Mouse (Mus musculus): ENCODE results near the gene Anapc7. TPM values are rescaled to one million over a fixed set of nuclear protein-coding genes. Genes with fewer than 3 reads are reported as not detected.

Anapc7 gene
- total and polyA plus RNA-seq, 3 experiments, result 39.9 to 49.7 TPM; not detected in 1

- Histone ChIP-seq H3K79me2 (ENCODE audit: control insufficient read depth, insufficient read depth, low read length, poor library complexity) (no peaks in the 10 kb centered on the region), H3K36me3 (ENCODE audit: control insufficient read depth in 1 of 2, insufficient read depth in 2 of 2, low read length in 2 of 2) (peaks cover 0 to 49% of the 10 kb centered on the region in 2 experiments; a peak in 2 of 4 replicates), H3K27me3 (ENCODE audit: control insufficient read depth in 1 of 2, insufficient read depth in 2 of 2, low read length in 2 of 2) (no peaks in the 10 kb centered on the region), H3K9me3 (replicated peaks; ENCODE audit: insufficient read depth, low read length) (no peaks in the 10 kb centered on the region), H3K4me3 (ENCODE audit: control insufficient read depth in 1 of 2, insufficient read depth in 1 of 2, low read depth in 2 of 2, low read length in 2 of 2) (no peak overlapping the region), H3K27ac (ENCODE audit: control insufficient read depth, low read depth, low read length) (no peak overlapping the region), H3K9ac (ENCODE audit: control insufficient read depth, low read depth, low read length, poor library complexity, severe bottlenecking) (no peak overlapping the region), H3K4me1 (ENCODE audit: control insufficient read depth in 1 of 2, insufficient read depth in 2 of 2, low read length in 2 of 2) (no peaks in the 10 kb centered on the region)
- no peak for DNase-seq (ENCODE audit: low read depth, low spot score)
- TF ChIP-seq GABPA (IDR thresholded peaks at IDR 0.05; ENCODE audit: low read depth, low read length) (no peak), USF1 (IDR thresholded peaks at IDR 0.05; ENCODE audit: low read depth, low read length) (no peak), JUND (IDR thresholded peaks at IDR 0.05; ENCODE audit: low read depth, low read length) (no peak), MXI1 (IDR thresholded peaks at IDR 0.05; ENCODE audit: low read depth, low read length) (no peak), BHLHE40 (IDR thresholded peaks at IDR 0.05; ENCODE audit: borderline replicate concordance, low read depth, low read length) (no peak), MAFK (IDR thresholded peaks at IDR 0.05; ENCODE audit: borderline replicate concordance, low read depth, low read length) (no peak), ETS1 (IDR thresholded peaks at IDR 0.05; ENCODE audit: low read depth, low read length) (no peak), MYB (IDR thresholded peaks at IDR 0.05; ENCODE audit: low read depth, low read length) (no peak), EP300 (IDR thresholded peaks at IDR 0.05; ENCODE audit: low read depth in 1 of 2, low read length in 2 of 2) (no peak), CHD1 (IDR thresholded peaks at IDR 0.05; ENCODE audit: low read depth, low read length) (no peak), POLR2AphosphoS2 (IDR thresholded peaks at IDR 0.05; ENCODE audit: low read length) (no peak), MEF2A (IDR thresholded peaks at IDR 0.05; ENCODE audit: extremely low read depth, insufficient replicate concordance, low read depth, low read length, poor library complexity, severe bottlenecking) (no peak), RCOR1 (IDR thresholded peaks at IDR 0.05; ENCODE audit: low read depth, low read length) (no peak), ZKSCAN1 (IDR thresholded peaks at IDR 0.05; ENCODE audit: low read depth, low read length) (no peak), POLR2A (IDR thresholded peaks at IDR 0.05; ENCODE audit: control insufficient read depth in 1 of 2, insufficient read depth in 1 of 2, low read depth in 1 of 2, low read length in 2 of 2, poor library complexity in 1 of 2) (no peak), CHD2 (IDR thresholded peaks at IDR 0.05; ENCODE audit: low read length) (no peak), TCF12 (IDR thresholded peaks at IDR 0.05; ENCODE audit: low read depth, low read length) (no peak), SMC3 (IDR thresholded peaks at IDR 0.05; ENCODE audit: low read depth, low read length) (no peak)
Measured at GRCm38 (mm10) chr5:122461431-122461830, 39.9 kb downstream of the Anapc7 start.

DNA sequence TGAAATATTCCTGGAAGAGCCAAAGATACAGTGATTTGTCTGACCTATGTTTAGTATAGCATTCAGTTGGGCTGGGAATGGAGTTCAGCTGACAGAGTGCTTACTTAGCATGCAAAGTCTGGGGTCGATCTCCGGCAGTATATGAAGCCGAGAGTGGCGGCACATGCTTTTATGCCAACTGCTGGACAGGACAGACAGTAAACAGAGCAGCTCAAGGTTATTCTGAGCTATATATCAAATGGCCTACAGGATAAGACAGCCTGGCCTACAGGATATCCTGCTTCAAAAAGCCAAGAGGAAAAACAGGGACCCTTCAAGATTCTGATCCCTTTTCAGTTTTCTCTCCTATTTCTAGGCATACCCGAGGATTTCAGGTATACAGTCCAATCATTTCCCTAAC lies 50.2 kb downstream of the Anapc7 start:
- peaks cover 2% of the 10 kb centered on the region; the same call in 1 of the 2 replicates for H3K79me2 ChIP-seq (ENCODE audit: control insufficient read depth, insufficient read depth, low read length, poor library complexity)
- no peak for TF ChIP-seq SMC3 (IDR thresholded peaks at IDR 0.05; ENCODE audit: low read depth, low read length)
- no peak for TF ChIP-seq MAFK (IDR thresholded peaks at IDR 0.05; ENCODE audit: borderline replicate concordance, low read depth, low read length)
- no peak for TF ChIP-seq JUND (IDR thresholded peaks at IDR 0.05; ENCODE audit: low read depth, low read length)
- TF ChIP-seq POLR2AphosphoS5 (IDR thresholded peaks at IDR 0.05; ENCODE audit: borderline replicate concordance, low read depth, low read length), result no peak
- no peak for TF ChIP-seq UBTF (IDR thresholded peaks at IDR 0.05; ENCODE audit: borderline replicate concordance, insufficient read depth, low read depth, low read length)
- no peak overlapping the region for H3K27ac ChIP-seq (ENCODE audit: control insufficient read depth, low read depth, low read length)
- no peaks in the 10 kb centered on the region for H3K27me3 ChIP-seq (ENCODE audit: control insufficient read depth in 1 of 2, insufficient read depth in 2 of 2, low read length in 2 of 2)
- no peaks in the 10 kb centered on the region for H3K4me1 ChIP-seq (ENCODE audit: control insufficient read depth in 1 of 2, insufficient read depth in 2 of 2, low read length in 2 of 2)
- H3K9ac ChIP-seq (ENCODE audit: control insufficient read depth, low read depth, low read length, poor library complexity, severe bottlenecking), result no peak overlapping the region
- H3K4me3 ChIP-seq (ENCODE audit: control insufficient read depth in 1 of 2, insufficient read depth in 1 of 2, low read depth in 2 of 2, low read length in 2 of 2), result no peak overlapping the region
- no peak for DNase-seq (ENCODE audit: low read depth, low spot score)
- no peaks in the 10 kb centered on the region for H3K9me3 ChIP-seq (replicated peaks; ENCODE audit: insufficient read depth, low read length)
- peaks cover 0 to 59% of the 10 kb centered on the region in 2 experiments; a peak in 2 of 4 replicates for H3K36me3 ChIP-seq (ENCODE audit: control insufficient read depth in 1 of 2, insufficient read depth in 2 of 2, low read length in 2 of 2)
